Mouse (Mus musculus): ENCODE results near the gene Rgs1.

- no peak for TF ChIP-seq CTCF (IDR thresholded peaks at IDR 0.05; ENCODE audit: low read depth, low read length)
- no peak for TF ChIP-seq GATA2 (IDR thresholded peaks at IDR 0.05; ENCODE audit: borderline replicate concordance, low read depth, low read length)
These were observed 9.8 kb downstream of the Rgs1 start for GRCm38 (mm10) chr1:144239195-144239594.
